Mouse (Mus musculus): Measurements from ENCODE around the gene Jmjd7.

The Jmjd7 gene

DNA sequence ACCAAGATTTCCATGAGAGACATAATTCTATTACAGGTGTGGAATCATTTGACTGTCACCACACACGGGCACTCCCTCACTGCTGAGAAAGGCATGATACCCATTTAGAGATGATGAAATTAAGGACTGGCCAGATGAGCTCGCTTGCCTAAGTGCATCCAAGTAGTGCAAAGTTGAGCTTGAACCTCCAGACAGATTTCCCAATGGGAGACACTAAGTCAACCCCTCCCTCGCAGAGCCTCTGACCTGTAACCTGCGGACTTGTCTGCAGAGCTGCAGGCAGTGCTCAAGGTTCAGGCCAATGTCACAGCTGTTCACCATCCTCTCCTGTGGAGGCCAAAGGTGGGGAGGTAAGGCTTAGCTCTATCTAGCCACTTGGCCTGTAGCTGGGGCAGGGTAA, 31.5 kb downstream of the Jmjd7 start:
- in situ Hi-C loops (cut with MboI; ENCODE audit: low sequenced_read_pairs): no loop called here

GRCm38 (mm10) chr2:120059466-120059865, 32.2 kb downstream of the Jmjd7 start:
- in situ Hi-C loops (cut with MboI; ENCODE audit: low sequenced_read_pairs): no loop called here

- in situ Hi-C loops (cut with MboI; ENCODE audit: low sequenced_read_pairs): no loop called here
These were observed 32.9 kb downstream of the Jmjd7 start for GRCm38 (mm10) chr2:120060190-120060589.

DNA sequence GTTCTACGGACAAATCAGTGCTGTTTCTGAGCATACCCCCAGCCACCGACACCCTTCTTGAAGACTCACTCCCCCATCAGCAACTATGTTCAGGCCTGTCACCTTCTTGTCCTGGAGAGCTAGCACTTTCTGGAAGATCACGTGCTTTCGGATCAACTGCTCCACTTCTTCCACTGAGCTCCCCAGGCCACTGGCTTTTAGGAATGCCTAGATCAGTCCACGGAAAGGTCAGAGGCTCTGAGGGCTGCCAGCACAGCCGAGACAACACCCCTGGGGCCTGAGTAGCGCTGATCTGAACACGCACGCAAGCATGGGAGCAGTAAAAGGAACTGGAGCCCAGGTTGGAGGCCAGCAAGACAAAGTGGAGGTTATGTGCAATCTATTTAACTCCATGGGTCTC, 33.4 kb downstream of the Jmjd7 start:
- in situ Hi-C loops (cut with MboI; ENCODE audit: low sequenced_read_pairs): no loop called here

DNA sequence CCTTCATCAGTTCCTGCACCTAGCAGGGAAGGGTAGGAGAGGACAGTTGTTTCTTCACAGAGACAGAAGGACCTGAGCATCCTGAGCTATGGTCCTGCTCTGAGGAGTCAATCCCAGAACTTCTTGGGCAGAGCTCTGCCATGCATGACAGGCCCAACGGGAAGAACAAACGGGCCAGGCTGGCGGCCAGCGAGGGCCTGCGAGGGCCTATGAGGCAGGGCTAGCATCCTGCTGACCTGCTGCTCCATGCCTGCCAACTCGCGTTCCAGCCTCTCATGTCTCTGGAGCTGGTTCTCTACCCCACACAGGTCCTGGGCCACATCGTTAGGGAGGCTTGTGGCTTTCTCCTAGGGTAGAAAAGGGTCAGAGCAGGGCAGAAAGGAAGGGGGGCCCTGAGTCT, 35.0 kb downstream of the Jmjd7 start:
- in situ Hi-C loops (cut with MboI; ENCODE audit: low sequenced_read_pairs): no loop called here

DNA sequence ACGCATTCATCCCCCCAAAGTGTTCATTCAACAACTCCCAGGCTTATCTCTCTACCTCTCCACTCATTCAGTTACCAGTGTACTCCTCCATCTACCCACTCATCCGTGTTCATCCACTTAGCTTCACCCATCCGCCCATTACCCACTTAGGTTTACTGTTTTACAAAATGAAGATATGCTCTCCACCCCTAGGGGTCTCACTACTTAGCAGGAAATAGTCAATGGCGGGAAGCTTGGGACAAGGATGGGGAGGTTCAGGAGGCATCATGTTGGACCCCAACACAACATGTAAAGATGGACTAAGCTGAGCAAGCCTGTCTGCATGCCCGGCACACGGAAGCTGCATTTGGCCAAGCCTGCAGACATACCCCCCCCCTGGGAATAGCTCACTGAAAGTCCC, 37.4 kb downstream of the Jmjd7 start:
- in situ Hi-C loops (cut with MboI; ENCODE audit: low sequenced_read_pairs): no loop called here

- in situ Hi-C loops (cut with MboI; ENCODE audit: low sequenced_read_pairs): no loop called here
These were observed 38.0 kb downstream of the Jmjd7 start for GRCm38 (mm10) chr2:120065243-120065642.

- in situ Hi-C loops (cut with MboI; ENCODE audit: low sequenced_read_pairs): no loop called here
These were observed 38.9 kb downstream of the Jmjd7 start for GRCm38 (mm10) chr2:120066224-120066623.

GRCm38 (mm10) chr2:120068555-120069465, 41.5 kb downstream of the Jmjd7 start:
- in situ Hi-C loops (cut with MboI; ENCODE audit: low sequenced_read_pairs): no loop called here

- in situ Hi-C loops (cut with MboI; ENCODE audit: low sequenced_read_pairs): no loop called here
These were observed 42.2 kb downstream of the Jmjd7 start for GRCm38 (mm10) chr2:120069466-120069990.

DNA sequence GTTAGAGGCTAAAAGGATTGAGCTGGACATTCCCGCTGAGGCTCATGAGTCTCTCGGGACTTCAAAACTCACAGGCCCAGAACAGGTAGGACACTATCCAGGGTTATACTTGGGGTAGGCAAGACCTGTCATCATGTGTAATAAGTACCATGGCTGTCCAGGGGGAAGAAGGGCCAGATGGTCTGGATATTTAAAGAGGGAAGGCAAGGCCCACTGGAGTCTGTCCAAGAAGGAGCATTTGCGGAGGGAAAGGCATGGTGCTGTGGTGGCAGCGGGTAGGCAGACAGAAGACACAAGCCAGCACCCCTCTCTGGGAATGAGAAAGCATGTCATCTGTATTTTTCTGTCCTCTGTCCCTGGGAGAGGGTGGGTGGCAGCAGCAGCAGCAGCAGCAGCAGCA, 46.8 kb downstream of the Jmjd7 start:
- in situ Hi-C loops (cut with MboI; ENCODE audit: low sequenced_read_pairs): no loop called here

DNA sequence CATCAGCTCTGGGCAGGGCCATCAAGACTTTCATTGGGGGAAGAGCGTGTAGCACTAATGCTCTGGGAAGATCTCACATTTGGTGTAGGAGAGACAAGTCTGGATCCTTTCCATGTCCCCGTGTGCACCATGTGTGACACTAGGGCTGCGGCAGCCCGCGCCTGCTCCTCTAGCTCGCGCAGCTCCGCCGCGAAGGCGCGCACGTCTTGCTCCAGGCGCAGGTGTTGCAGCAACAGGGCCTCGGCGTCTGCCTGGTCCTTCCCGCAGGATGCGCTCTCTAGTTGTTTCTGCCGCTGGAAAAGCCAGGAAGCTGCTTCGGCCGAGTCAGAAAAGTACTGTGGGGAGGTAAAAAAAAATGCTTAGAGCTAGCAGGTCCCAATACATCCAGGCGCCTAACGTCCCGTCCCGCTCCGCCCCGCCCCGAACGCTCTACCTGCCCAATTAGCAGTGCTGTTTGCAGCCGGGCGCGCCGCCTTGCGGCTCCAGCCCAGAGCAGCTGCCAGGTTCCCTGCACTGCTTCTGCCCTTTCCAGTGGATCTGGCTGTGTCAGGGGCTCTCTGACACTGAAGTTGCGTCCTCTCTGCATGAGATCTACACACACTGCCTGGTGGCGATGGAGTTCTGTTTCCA, 48.9 kb downstream of the Jmjd7 start:
- in situ Hi-C loops (cut with MboI; ENCODE audit: low sequenced_read_pairs): no loop called here
